In genomic region chr8:85380824-85381209, GRCm38 (mm10) we compare ENCODE assay signal across 8 mouse cellular contexts. TPM values are rescaled to one million over a fixed set of nuclear protein-coding genes. Genes with fewer than 3 reads are reported as not detected.
DNase-seq lines count a peak whose midpoint lies in the region; ATAC-seq and TF ChIP-seq lines count a peak whose summit lies in the region.

No protein-coding gene starts in this region.

- no peak overlapping the region for H3K4me2 ChIP-seq in forebrain, embryonic 11.5 days (ENCODE audit: low read depth, low read length, severe bottlenecking)
- H3K4me2 ChIP-seq in forebrain, postnatal 0 days (ENCODE audit: low read depth) = no peak overlapping the region
- H3K4me2 ChIP-seq in kidney, embryonic 16.5 days (replicated peaks; ENCODE audit: low read depth, low read length) = no peak overlapping the region
- H3K4me2 ChIP-seq in midbrain, embryonic 13.5 days (replicated peaks) = no peak overlapping the region

- H3K36me3 ChIP-seq in forebrain, embryonic 11.5 days (ENCODE audit: control insufficient read depth, insufficient read depth, low read length) = no peaks in the 10 kb centered on the region
- no peaks in the 10 kb centered on the region for H3K36me3 ChIP-seq in forebrain, postnatal 0 days (ENCODE audit: insufficient read depth)
- H3K36me3 ChIP-seq in kidney, embryonic 16.5 days (ENCODE audit: insufficient read depth, low read length) = no peaks in the 10 kb centered on the region
- H3K36me3 ChIP-seq in midbrain, embryonic 13.5 days = no peaks in the 10 kb centered on the region

- TF ChIP-seq CTCF in forebrain, postnatal 0 days (IDR thresholded peaks at IDR 0.05; ENCODE audit: low read depth) = no peak

- H3K27ac ChIP-seq in forebrain, embryonic 11.5 days (ENCODE audit: low read depth, low read length) = peak overlapping the region; percentile 12; the same call in 1 of the 2 replicates
- no peak overlapping the region for H3K27ac ChIP-seq in forebrain, postnatal 0 days (ENCODE audit: low read depth, low read length)
- peak overlapping the region; percentile 56; the same call in 1 of the 2 replicates for H3K27ac ChIP-seq in kidney, embryonic 16.5 days (ENCODE audit: low read length)
- no peak overlapping the region for H3K27ac ChIP-seq in midbrain, embryonic 13.5 days

- no peak for ATAC-seq in forebrain, embryonic 11.5 days (replicated peaks; ENCODE audit: low FRiP score)
- ATAC-seq in forebrain, postnatal 0 days = no peak
- peak; percentile 59; the same call in 1 of the 2 replicates for ATAC-seq in kidney, embryonic 16.5 days (ENCODE audit: low FRiP score, low TSS enrichment)
- ATAC-seq in midbrain, embryonic 13.5 days = no peak

- no peak for DNase-seq in forebrain, embryonic 11.5 days (ENCODE audit: low spot score)
- no peak for DNase-seq in forebrain, postnatal 0 days
- peak; percentile 82 to 92 for DNase-seq in heart, adult 18-20 months
- peak; percentile 69 for DNase-seq in lung, postnatal 25 days (ENCODE audit: low spot score)
- DNase-seq in right cerebral cortex, postnatal 36 days (ENCODE audit: low spot score in 2 of 2) = no peak
- no peak for DNase-seq in layer of hippocampus, postnatal 25 days (ENCODE audit: extremely low spot score in 1 of 2, low spot score in 1 of 2)

- no peaks in the 10 kb centered on the region for H3K9me3 ChIP-seq in forebrain, embryonic 11.5 days (ENCODE audit: control insufficient read depth, low read length)
- no peaks in the 10 kb centered on the region for H3K9me3 ChIP-seq in forebrain, postnatal 0 days (ENCODE audit: low read length)
- H3K9me3 ChIP-seq in kidney, embryonic 16.5 days (ENCODE audit: low read length) = no peaks in the 10 kb centered on the region
- H3K9me3 ChIP-seq in midbrain, embryonic 13.5 days = no peaks in the 10 kb centered on the region

- 85% methylated on average over 8 of the region's 8 CpGs for WGBS in forebrain, embryonic 11.5 days
- WGBS in forebrain, postnatal 0 days = 82% methylated on average over 8 of the region's 8 CpGs
- 58% methylated on average over 8 of the region's 8 CpGs for WGBS in kidney, embryonic 16.5 days
- 89% methylated on average over 8 of the region's 8 CpGs for WGBS in midbrain, embryonic 13.5 days

- no peaks in the 10 kb centered on the region for H3K27me3 ChIP-seq in forebrain, embryonic 11.5 days (ENCODE audit: control insufficient read depth, insufficient read depth, low read length)
- no peaks in the 10 kb centered on the region for H3K27me3 ChIP-seq in forebrain, postnatal 0 days (ENCODE audit: insufficient read depth, low read length)
- no peaks in the 10 kb centered on the region for H3K27me3 ChIP-seq in kidney, embryonic 16.5 days (ENCODE audit: insufficient read depth, low read length)
- no peaks in the 10 kb centered on the region for H3K27me3 ChIP-seq in midbrain, embryonic 13.5 days

- no peak overlapping the region for H3K4me3 ChIP-seq in forebrain, embryonic 11.5 days (ENCODE audit: low read depth, low read length)
- no peak overlapping the region for H3K4me3 ChIP-seq in forebrain, postnatal 0 days (ENCODE audit: low read depth, low read length)
- no peak overlapping the region for H3K4me3 ChIP-seq in kidney, embryonic 16.5 days (ENCODE audit: low read length)
- H3K4me3 ChIP-seq in midbrain, embryonic 13.5 days (replicated peaks) = no peak overlapping the region

- H3K9ac ChIP-seq in forebrain, embryonic 11.5 days (ENCODE audit: low read length) = no peak overlapping the region
- no peak overlapping the region for H3K9ac ChIP-seq in forebrain, postnatal 0 days
- H3K9ac ChIP-seq in kidney, embryonic 16.5 days (replicated peaks; ENCODE audit: low read length) = no peak overlapping the region
- no peak overlapping the region for H3K9ac ChIP-seq in midbrain, embryonic 13.5 days (replicated peaks)

- no peaks in the 10 kb centered on the region for H3K4me1 ChIP-seq in forebrain, embryonic 11.5 days (replicated peaks; ENCODE audit: control insufficient read depth, insufficient read depth, low read length)
- no peaks in the 10 kb centered on the region for H3K4me1 ChIP-seq in forebrain, postnatal 0 days (ENCODE audit: insufficient read depth)
- H3K4me1 ChIP-seq in kidney, embryonic 16.5 days (ENCODE audit: insufficient read depth, low read length) = peaks cover 22% of the 10 kb centered on the region
- no peaks in the 10 kb centered on the region for H3K4me1 ChIP-seq in midbrain, embryonic 13.5 days (replicated peaks)

RNA-seq across cellular contexts. Expression of gene Mylk3, which starts 5.3 kb away (rescaled TPM):
- polyA plus RNA-seq in forebrain, embryonic 11.5 days (2014; fragmentation: Nextera tagmentation; extraction: Ambion mirVana) = 1.2 and 1.7 TPM in 2 replicates
- total RNA-seq in forebrain, postnatal 0 days (2014; rRNA removed) = 0.15 and 0.67 TPM in 2 replicates
- 0.21 and 0.29 TPM in 2 replicates for polyA plus RNA-seq in forebrain, postnatal 0 days (2015; fragmentation: Nextera tagmentation; extraction: Ambion mirVana)
- 100 to 1,000 TPM; 473 to 486 TPM for total RNA-seq in heart, adult 18-20 months (2021)
- polyA plus RNA-seq in kidney, embryonic 16.5 days (2015; fragmentation: Nextera tagmentation; extraction: Ambion mirVana) = 1.7 and 1.9 TPM in 2 replicates
- total RNA-seq in layer of hippocampus, postnatal 25 days (2021) = 1 to 10 TPM; 2.2 to 2.4 TPM
- polyA plus RNA-seq in midbrain, embryonic 13.5 days (2015; fragmentation: Nextera tagmentation; extraction: Ambion mirVana) = 0.07 and 0.09 TPM in 2 replicates

RNA-seq across cellular contexts. Expression of gene 4921524J17Rik, which starts 51.8 kb away (rescaled TPM):
- 40.1 and 48.2 TPM in 2 replicates for polyA plus RNA-seq in forebrain, embryonic 11.5 days (2014; fragmentation: Nextera tagmentation; extraction: Ambion mirVana)
- 40.1 and 48.2 TPM in 2 replicates for total RNA-seq in forebrain, postnatal 0 days (2014; rRNA removed)
- 75.7 and 90.3 TPM in 2 replicates for polyA plus RNA-seq in forebrain, postnatal 0 days (2015; fragmentation: Nextera tagmentation; extraction: Ambion mirVana)
- total RNA-seq in heart, adult 18-20 months (2021) = 10 to 100 TPM; 18.1 to 19.4 TPM
- polyA plus RNA-seq in kidney, embryonic 16.5 days (2015; fragmentation: Nextera tagmentation; extraction: Ambion mirVana) = 38.8 and 40.3 TPM in 2 replicates
- 10 to 100 TPM; 17.3 to 19.8 TPM for total RNA-seq in layer of hippocampus, postnatal 25 days (2021)
- 39.4 and 46.3 TPM in 2 replicates for polyA plus RNA-seq in midbrain, embryonic 13.5 days (2015; fragmentation: Nextera tagmentation; extraction: Ambion mirVana)

Comparison
In these comparisons a context has a peak if more than half of its experiments do, and no peak if none do; other contexts are left out.
1. H3K27ac ChIP-seq: peak in forebrain, embryonic 11.5 days (single experiment) and kidney, embryonic 16.5 days (single experiment); none in forebrain, postnatal 0 days (single experiment) and midbrain, embryonic 13.5 days (single experiment).
2. DNase-seq: peak in heart, adult 18-20 months (2 of 2) and lung, postnatal 25 days (single experiment); none in forebrain, embryonic 11.5 days (single experiment), forebrain, postnatal 0 days (single experiment), right cerebral cortex, postnatal 36 days (0 of 2) and layer of hippocampus, postnatal 25 days (0 of 2).